Mouse (Mus musculus) G1E-ER4 (cell line): ENCODE data around the gene Ak2. TPM values are rescaled to one million over a fixed set of nuclear protein-coding genes. Genes with fewer than 3 reads are reported as not detected.

Source experiments
- GATA1 ChIP-seq: IDR thresholded peaks from one replicate; pipeline ENCODE4 v1.8.0; 2012; ENCODE audit warnings: low read length, inconsistent platforms
- polyA plus RNA-seq: library from polyadenylated mRNA; stranded (reverse); fragments of >175 nt; gene quantifications from 2 replicates; pipeline ENCODE4 v1.2.3, GENCODE M21; 2012

The Ak2 gene
- polyA plus RNA-seq, 1 experiment, result 251 TPM

GRCm38 (mm10) chr4:129019788-129020187, 28.0 kb downstream of the Ak2 start:
- no peak for TF ChIP-seq GATA1

- no peak for TF ChIP-seq GATA1
Measured at GRCm38 (mm10) chr4:129020454-129020853, 28.7 kb downstream of the Ak2 start.

GRCm38 (mm10) chr4:129021426-129021825, 29.7 kb downstream of the Ak2 start:
- TF ChIP-seq GATA1, result no peak

GRCm38 (mm10) chr4:129021886-129022285, 30.1 kb downstream of the Ak2 start:
- TF ChIP-seq GATA1, result no peak

- no peak for TF ChIP-seq GATA1
Measured at GRCm38 (mm10) chr4:129023884-129024283, 32.1 kb downstream of the Ak2 start.

GRCm38 (mm10) chr4:129024775-129025174, 33.0 kb downstream of the Ak2 start:
- no peak for TF ChIP-seq GATA1

GRCm38 (mm10) chr4:129025707-129026106, 33.9 kb downstream of the Ak2 start:
- TF ChIP-seq GATA1, result no peak

GRCm38 (mm10) chr4:129030746-129031145, 39.0 kb downstream of the Ak2 start:
- TF ChIP-seq GATA1, result no peak

- TF ChIP-seq GATA1, result no peak
Measured at GRCm38 (mm10) chr4:129031408-129031965, 39.7 kb downstream of the Ak2 start.

GRCm38 (mm10) chr4:129032133-129032962, 40.6 kb downstream of the Ak2 start:
- no peak for TF ChIP-seq GATA1

- no peak for TF ChIP-seq GATA1
Measured at GRCm38 (mm10) chr4:129032963-129033951, 41.5 kb downstream of the Ak2 start.

GRCm38 (mm10) chr4:129034224-129034623, 42.5 kb downstream of the Ak2 start:
- no peak for TF ChIP-seq GATA1

GRCm38 (mm10) chr4:129034706-129035660, 43.2 kb downstream of the Ak2 start:
- no peak for TF ChIP-seq GATA1

- no peak for TF ChIP-seq GATA1
Measured at GRCm38 (mm10) chr4:129035851-129036445, 44.2 kb downstream of the Ak2 start.
